Mouse (Mus musculus): ENCODE measurements at regions not wholly inside any gene's neighbourhood (a gene's known extent, or its start where the extent isn't known, plus 50 kb on each side); places are given as distances from the start of the nearest gene placed in this dataset.

- no peak for DNase-seq (ENCODE audit: low spot score)
Observed at GRCm38 (mm10) chr7:113060991-113061390, 107.2 kb downstream of the Rassf10 start.

GRCm38 (mm10) chr7:113066536-113066935 is 112.8 kb downstream of the Rassf10 start:
- DNase-seq (ENCODE audit: low spot score): no peak

- no peak for DNase-seq (ENCODE audit: low spot score)
Observed at GRCm38 (mm10) chr7:113068296-113068695, 114.5 kb downstream of the Rassf10 start.

GRCm38 (mm10) chr7:113069336-113069924 is 115.7 kb downstream of the Rassf10 start:
- DNase-seq (ENCODE audit: low spot score): no peak

GRCm38 (mm10) chr7:113071418-113071817 is 117.7 kb downstream of the Rassf10 start:
- no peak for DNase-seq (ENCODE audit: low spot score)

GRCm38 (mm10) chr7:113073781-113074180 is 120.0 kb downstream of the Rassf10 start:
- DNase-seq (ENCODE audit: low spot score): no peak

- DNase-seq (ENCODE audit: low spot score): no peak
Observed at GRCm38 (mm10) chr7:113075371-113075770, 121.6 kb downstream of the Rassf10 start.

GRCm38 (mm10) chr7:113076243-113076642 is 122.5 kb downstream of the Rassf10 start:
- DNase-seq (ENCODE audit: low spot score): no peak

GRCm38 (mm10) chr7:113081120-113081519 is 126.1 kb upstream of the Arntl start:
- no peak for DNase-seq (ENCODE audit: low spot score)

GRCm38 (mm10) chr7:113084930-113085625 is 122.2 kb upstream of the Arntl start:
- DNase-seq (ENCODE audit: low spot score): peak; percentile 36

GRCm38 (mm10) chr7:113086158-113086557 is 121.1 kb upstream of the Arntl start:
- no peak for DNase-seq (ENCODE audit: low spot score)

- no peak for DNase-seq (ENCODE audit: low spot score)
Observed at GRCm38 (mm10) chr7:113087646-113088045, 119.6 kb upstream of the Arntl start.

GRCm38 (mm10) chr7:113089044-113089443 is 118.2 kb upstream of the Arntl start:
- no peak for DNase-seq (ENCODE audit: low spot score)

GRCm38 (mm10) chr7:113093931-113094330 is 113.3 kb upstream of the Arntl start:
- no peak for DNase-seq (ENCODE audit: low spot score)

- DNase-seq (ENCODE audit: low spot score): no peak
Observed at GRCm38 (mm10) chr7:113095092-113095491, 112.2 kb upstream of the Arntl start.

- no peak for DNase-seq (ENCODE audit: low spot score)
Observed at GRCm38 (mm10) chr7:113104265-113104664, 103.0 kb upstream of the Arntl start.

- DNase-seq (ENCODE audit: low spot score): no peak
Observed at GRCm38 (mm10) chr7:113105359-113105758, 101.9 kb upstream of the Arntl start.

- DNase-seq (ENCODE audit: low spot score): no peak
Observed at GRCm38 (mm10) chr7:113106731-113107130, 100.5 kb upstream of the Arntl start.

- DNase-seq (ENCODE audit: low spot score): peak; percentile 8
Observed at GRCm38 (mm10) chr7:113107965-113108364, 99.3 kb upstream of the Arntl start.

- DNase-seq (ENCODE audit: low spot score): no peak
Observed at GRCm38 (mm10) chr7:113108442-113109000, 98.7 kb upstream of the Arntl start.

- DNase-seq (ENCODE audit: low spot score): no peak
Observed at GRCm38 (mm10) chr7:113109481-113109880, 97.8 kb upstream of the Arntl start.

GRCm38 (mm10) chr7:113110867-113111508 is 96.3 kb upstream of the Arntl start:
- DNase-seq (ENCODE audit: low spot score): no peak

Data from yolk sac, embryonic 10.5 days (tissue).